Mouse (Mus musculus): ENCODE results near the gene Ppm1d. TPM values are rescaled to one million over a fixed set of nuclear protein-coding genes. Genes with fewer than 3 reads are reported as not detected.

The Ppm1d gene
- polyA plus RNA-seq, 1 experiment from 2014 or later: 16.7 TPM

DNA sequence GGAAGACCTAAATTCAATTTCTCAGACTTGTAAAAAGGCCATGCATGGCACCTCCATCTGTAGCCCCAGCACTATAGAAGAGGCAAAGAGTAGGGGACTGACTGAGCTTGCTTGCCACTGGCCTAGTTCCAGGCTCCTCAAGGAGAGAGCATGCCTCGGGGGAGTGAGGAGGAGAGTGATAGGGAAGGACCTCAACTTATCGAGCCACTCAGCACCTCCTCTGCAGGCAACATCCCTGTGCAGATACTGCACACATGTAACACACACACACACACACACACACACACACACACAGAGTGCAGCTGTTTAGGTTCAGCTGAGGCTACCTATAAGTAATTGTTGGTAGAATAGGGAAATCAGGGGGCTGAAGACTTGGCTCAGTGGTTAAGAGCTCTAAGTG is 11.2 kb upstream of the Ppm1d start:
- DNase-seq (ENCODE audit: low read depth, low spot score) (no peak), ATAC-seq (no peak)
- ChIA-PET POLR2A (no interaction called here), CTCF (interaction anchor here (1.0 kb wide), 1 partner anchor 20 kb away, joined by 3 read pairs; no protein-coding TSS in a partner anchor)
- no peak for TF ChIP-seq CTCF (IDR thresholded peaks at IDR 0.05)
- no peaks in the 10 kb centered on the region for H3K27me3 ChIP-seq
- in situ Hi-C loops (cut with MboI; ENCODE audit: low pct_unique_long_range_greater_than_20kb): no loop called here

DNA sequence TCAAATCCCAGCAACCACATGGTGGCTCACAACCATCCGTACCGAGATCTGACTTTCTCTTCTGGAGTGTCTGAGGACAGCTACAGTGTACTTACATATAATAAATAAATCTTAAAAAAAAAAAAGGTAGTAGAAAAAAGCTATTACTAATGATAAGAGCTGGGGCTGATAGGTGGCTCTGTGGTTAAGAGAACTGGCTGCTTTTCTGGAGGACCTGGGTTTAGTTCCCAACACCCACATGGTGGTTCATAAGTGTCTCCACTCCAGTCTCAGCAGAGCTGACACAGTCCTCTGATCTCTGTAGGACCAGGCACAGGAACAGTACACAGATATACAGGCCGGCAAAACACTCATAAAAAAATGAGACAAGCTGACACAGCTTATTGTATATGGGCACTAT is 9.9 kb upstream of the Ppm1d start:
- no peak for DNase-seq (ENCODE audit: low read depth, low spot score)
- H3K27me3 ChIP-seq: no peaks in the 10 kb centered on the region
- in situ Hi-C loops (cut with MboI; ENCODE audit: low pct_unique_long_range_greater_than_20kb): no loop called here
- TF ChIP-seq CTCF (IDR thresholded peaks at IDR 0.05): no peak
- ChIA-PET POLR2A (no interaction called here), CTCF (interaction anchor here (1.3 kb wide), 1 partner anchor 29 kb away, joined by 3 read pairs; no protein-coding TSS in a partner anchor)
- no peak for ATAC-seq

DNA sequence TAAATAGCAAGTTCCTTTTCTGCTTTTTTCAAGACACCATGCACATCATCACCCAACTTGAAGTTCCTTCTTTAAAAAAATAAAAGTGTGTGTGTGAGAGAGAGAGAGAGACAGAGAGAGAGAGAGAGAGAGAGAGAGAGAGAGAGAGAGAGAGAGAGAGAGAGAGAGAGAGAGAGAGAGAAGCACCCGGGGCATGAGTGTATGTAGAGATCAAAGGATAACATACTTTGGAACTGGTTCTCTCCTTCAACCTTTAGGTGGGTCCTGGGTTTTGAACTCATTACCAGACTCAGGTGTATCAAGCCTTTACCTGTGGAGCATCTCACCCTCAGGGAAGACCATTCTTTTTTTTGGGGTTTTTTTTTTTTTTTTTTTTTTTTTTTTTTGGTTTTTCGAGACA is 9.2 kb upstream of the Ppm1d start:
- in situ Hi-C loops (cut with MboI; ENCODE audit: low pct_unique_long_range_greater_than_20kb): no loop called here
- no peaks in the 10 kb centered on the region for H3K27me3 ChIP-seq
- no peak for DNase-seq (ENCODE audit: low read depth, low spot score)
- POLR2A ChIA-PET: no interaction called here
- no peak for ATAC-seq
- CTCF ChIA-PET: interaction anchor here (1.3 kb wide), 1 partner anchor 29 kb away, joined by 3 read pairs; no protein-coding TSS in a partner anchor
- no peak for TF ChIP-seq CTCF (IDR thresholded peaks at IDR 0.05)

DNA sequence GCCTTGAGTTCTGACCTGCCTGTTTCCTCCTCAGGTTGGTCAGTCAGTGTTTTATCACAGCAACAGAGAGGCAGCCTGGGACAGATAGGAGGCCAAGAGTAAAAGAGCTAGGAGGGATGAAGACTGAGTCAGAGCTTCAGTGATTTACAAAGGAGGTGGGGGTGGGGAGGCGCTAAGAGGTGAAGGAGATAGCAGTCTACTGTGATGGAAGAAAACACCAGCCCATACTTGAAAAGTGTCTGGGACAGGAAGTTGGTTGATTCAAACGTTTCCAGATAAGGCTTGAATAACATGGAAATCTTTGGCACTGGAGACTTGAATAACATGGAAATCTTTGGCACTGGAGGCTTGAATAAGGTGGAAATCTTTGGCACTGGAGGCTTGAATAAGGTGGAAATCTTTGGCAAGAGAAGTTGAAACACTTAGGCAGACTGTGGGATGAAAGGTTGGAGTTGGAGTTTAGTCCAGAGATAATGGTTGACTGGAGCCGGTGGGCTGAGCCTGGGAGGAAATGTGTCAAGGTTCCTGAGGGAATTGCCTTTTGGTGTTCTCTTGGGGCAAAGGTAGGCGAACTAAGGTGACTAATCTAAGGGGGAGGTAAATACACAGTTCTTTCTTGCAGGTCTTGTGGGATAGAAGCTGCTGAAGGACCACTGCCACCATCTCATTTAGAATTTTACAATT is 4.3 kb upstream of the Ppm1d start:
- H3K27me3 ChIP-seq: no peaks in the 10 kb centered on the region
- in situ Hi-C loops (cut with MboI; ENCODE audit: low pct_unique_long_range_greater_than_20kb): loop anchor here (5.0 kb wide), 1 partner anchor 34 kb away; no protein-coding TSS in a partner anchor
- TF ChIP-seq CTCF (IDR thresholded peaks at IDR 0.05): no peak
- DNase-seq (ENCODE audit: low read depth, low spot score) (no peak), ATAC-seq (no peak)
- ChIA-PET CTCF (no interaction called here), POLR2A (interaction anchor here (0.6 kb wide), 1 partner anchor 25 kb away, joined by 3 read pairs; no protein-coding TSS in a partner anchor)

DNA sequence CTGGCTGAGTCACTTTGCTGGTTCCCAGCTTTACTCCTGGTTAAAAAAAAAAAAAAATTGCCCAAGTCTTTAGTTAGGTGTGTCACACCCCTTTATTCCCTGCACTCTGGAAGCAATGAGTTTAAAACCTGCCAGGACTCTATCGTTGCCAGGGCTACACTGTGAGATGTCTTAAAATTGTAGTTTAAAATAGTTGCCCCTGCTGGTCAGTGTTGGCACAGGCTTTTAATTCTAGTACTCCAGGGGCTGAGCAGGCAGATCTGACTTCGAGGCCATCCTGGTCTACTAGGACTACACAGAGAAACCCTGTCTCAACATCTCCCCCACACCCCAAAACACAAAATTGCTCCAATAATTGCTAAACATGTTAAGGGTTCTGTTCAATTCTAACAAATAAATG is 2.2 kb upstream of the Ppm1d start:
- ChIA-PET CTCF (no interaction called here), POLR2A (interaction anchor here (0.9 kb wide), 1 partner anchor 33 kb away, joined by 3 read pairs; no protein-coding TSS in a partner anchor)
- no peaks in the 10 kb centered on the region for H3K27me3 ChIP-seq
- peak; percentile 38 for TF ChIP-seq CTCF (IDR thresholded peaks at IDR 0.05)
- in situ Hi-C loops (cut with MboI; ENCODE audit: low pct_unique_long_range_greater_than_20kb): loop anchor here (5.0 kb wide), 1 partner anchor 36 kb away; no protein-coding TSS in a partner anchor
- no peak for DNase-seq (ENCODE audit: low read depth, low spot score)
- ATAC-seq: no peak

DNA sequence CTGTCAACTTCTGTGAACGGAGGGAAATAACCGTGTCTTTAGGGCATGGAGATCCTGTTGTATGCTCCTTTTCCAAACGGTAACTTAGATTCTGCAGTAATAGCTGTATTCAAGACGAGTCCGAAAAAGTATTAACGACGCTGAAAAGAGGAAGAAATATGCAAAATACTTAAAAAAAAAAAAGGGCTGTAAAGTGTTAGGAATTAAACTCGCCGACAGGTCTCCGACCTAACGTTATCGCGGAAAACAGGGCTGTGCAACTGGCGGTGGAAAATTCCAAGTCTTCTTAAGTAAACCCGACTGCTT is 684 bp upstream of the Ppm1d start:
- POLR2A ChIA-PET: interaction anchor here (0.7 to 1.0 kb wide), 2 partner anchors 12 to 85 kb away, joined by 3 read pairs; no protein-coding TSS in a partner anchor
- in situ Hi-C loops (cut with MboI; ENCODE audit: low pct_unique_long_range_greater_than_20kb): no loop called here

DNA sequence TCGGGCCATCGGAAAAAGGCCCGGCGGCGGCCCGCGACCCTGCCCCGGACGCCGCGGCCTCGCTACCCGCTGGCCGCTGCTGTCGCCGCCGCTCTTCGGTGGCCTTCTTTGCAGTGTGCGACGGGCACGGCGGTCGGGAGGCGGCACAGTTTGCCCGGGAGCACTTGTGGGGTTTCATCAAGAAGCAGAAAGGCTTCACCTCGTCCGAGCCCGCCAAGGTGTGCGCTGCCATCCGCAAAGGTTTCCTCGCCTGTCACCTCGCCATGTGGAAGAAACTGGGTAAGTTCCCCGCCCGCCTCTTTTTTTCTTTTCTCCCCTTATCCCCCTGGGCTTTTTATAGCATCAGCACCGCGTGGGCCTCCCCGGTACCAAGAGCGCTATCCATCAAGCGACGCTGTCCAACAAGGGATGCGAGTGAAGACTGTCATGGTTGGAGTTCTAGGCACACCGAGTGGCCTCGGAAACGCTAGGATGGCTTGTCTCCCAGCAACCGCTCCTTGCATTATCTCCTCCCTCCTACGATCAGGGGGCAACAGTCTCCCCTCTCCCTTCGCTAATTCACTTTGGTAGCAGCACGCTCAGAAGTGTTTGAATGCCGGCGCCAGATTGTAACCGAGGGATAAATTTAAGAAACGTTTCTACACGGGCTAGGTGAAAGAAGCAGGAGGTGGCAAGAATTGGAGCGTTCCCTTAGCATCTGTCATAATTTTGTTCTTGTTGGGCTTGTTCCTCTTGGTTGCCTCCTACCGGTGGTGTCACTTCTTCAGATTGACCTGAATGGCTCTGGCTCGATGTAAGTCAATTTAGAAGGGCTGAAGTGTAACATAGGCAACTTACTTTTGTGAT is 824 bp downstream of the Ppm1d start:
- DNase-seq (ENCODE audit: low read depth, low spot score): no peak
- ChIA-PET CTCF (no interaction called here), POLR2A (no interaction called here)
- peak; percentile 36 for ATAC-seq
- peak; percentile 60 for TF ChIP-seq CTCF (IDR thresholded peaks at IDR 0.05)
- H3K27me3 ChIP-seq: no peaks in the 10 kb centered on the region
- in situ Hi-C loops (cut with MboI; ENCODE audit: low pct_unique_long_range_greater_than_20kb): no loop called here

More for the DNA sequence above, 684 bp upstream of the Ppm1d start:
- no peaks in the 10 kb centered on the region for H3K27me3 ChIP-seq
- no peak for TF ChIP-seq CTCF (IDR thresholded peaks at IDR 0.05)
- DNase-seq (ENCODE audit: low read depth, low spot score) (no peak), ATAC-seq (no peak)
- CTCF ChIA-PET: no interaction called here

DNA sequence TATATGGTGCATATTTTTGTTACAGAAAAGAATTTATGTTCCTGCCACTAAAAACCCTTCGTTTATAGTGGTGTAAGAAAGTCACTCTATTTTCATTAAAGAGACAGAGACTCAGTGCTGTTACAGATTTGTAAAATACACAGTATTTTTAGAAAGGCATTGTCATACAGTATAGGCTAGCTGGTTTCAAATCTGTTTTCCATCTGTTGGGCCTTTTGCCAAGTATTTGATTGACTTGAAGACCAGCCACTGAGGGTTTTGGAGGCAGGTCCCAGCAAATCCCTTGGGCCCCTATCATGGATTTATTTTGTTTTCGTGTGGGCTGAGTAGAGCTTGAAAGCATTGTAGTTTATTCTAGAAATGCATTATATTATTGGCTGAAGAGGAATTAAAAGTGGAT is 1.8 kb downstream of the Ppm1d start:
- ChIA-PET POLR2A (no interaction called here), CTCF (interaction anchor here (1.1 kb wide), 1 partner anchor 42 kb away, joined by 3 read pairs; no protein-coding TSS in a partner anchor)
- H3K27me3 ChIP-seq: no peaks in the 10 kb centered on the region
- in situ Hi-C loops (cut with MboI; ENCODE audit: low pct_unique_long_range_greater_than_20kb): no loop called here
- DNase-seq (ENCODE audit: low read depth, low spot score): no peak
- no peak for TF ChIP-seq CTCF (IDR thresholded peaks at IDR 0.05)
- no peak for ATAC-seq

DNA sequence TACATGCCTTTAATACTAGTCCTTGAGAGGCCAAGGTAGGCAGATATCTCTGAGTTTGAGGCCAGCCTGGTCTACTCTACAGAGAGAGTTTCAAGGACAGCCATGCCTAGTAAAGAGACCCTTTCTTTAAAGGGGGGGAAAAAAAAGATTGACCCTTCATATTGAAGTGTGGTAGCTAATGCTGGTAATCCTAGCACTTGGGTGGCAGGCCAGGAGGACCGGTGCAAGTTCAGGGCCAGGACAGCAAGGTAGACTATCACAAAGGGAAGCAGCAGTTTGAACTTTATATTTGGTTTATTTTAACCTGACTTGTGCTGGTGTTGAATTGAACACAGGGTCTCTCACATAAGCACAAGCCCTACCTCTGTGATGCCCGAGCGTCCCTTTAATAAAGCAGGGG is 2.3 kb downstream of the Ppm1d start:
- POLR2A ChIA-PET: no interaction called here
- ATAC-seq (no peak), DNase-seq (ENCODE audit: low read depth, low spot score) (no peak)
- no peak for TF ChIP-seq CTCF (IDR thresholded peaks at IDR 0.05)
- H3K27me3 ChIP-seq: no peaks in the 10 kb centered on the region
- CTCF ChIA-PET: interaction anchor here (0.7 to 1.1 kb wide), 3 partner anchors 9 to 42 kb away, joined by 3 read pairs; no protein-coding TSS in a partner anchor
- in situ Hi-C loops (cut with MboI; ENCODE audit: low pct_unique_long_range_greater_than_20kb): no loop called here

DNA sequence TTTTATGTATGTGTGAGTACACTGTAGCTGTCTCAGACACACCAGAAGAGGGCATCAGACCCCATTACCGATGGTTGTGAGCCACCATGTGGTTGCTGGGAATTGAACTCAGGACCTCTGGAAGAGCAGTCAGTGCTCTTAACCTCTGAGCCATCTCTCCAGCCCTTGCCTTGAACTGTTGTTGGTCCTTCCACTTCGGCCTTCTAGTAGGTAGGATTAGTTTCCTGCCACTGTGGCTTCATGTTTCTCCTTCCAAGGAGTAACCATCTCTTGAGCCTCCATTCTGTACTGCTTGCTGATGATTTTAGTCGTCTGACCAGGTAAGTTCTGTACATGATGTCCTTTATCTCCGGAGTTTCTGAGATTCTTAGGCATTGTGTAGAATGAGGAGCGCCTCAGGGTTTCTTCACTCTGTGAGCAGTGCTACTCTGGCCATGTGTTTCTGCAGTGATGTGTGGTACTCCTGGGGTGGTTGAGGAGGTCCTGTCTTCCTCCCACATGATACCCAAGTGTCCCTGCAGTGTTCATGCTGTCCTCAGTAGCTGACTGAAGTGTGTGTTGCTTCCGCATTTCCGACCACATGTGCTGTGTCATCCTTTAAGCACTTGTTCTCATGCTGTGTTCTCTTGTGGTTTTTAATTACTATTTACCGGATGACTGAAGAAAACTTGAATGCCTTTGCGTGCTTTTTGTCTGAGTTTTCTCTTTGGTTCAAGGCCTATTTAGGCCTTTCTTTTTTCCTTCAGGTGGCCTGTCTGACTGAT is 12.7 kb downstream of the Ppm1d start:
- ChIA-PET CTCF (no interaction called here), POLR2A (interaction anchor here (0.6 kb wide), 1 partner anchor 104 kb away, joined by 3 read pairs; no protein-coding TSS in a partner anchor)
- DNase-seq (ENCODE audit: low read depth, low spot score) (peak; percentile 77), ATAC-seq (peak; percentile 67)
- in situ Hi-C loops (cut with MboI; ENCODE audit: low pct_unique_long_range_greater_than_20kb): no loop called here
- H3K27me3 ChIP-seq: no peaks in the 10 kb centered on the region
- TF ChIP-seq CTCF (IDR thresholded peaks at IDR 0.05): peak; percentile 19

Measured in Patski (cell line).